Mouse (Mus musculus) bone marrow macrophage, adult 2 months (primary cell): ENCODE results near the gene Slc19a3.

Experiments used
- CTCF ChIP-seq: IDR thresholded peaks from 2 replicates; pipeline ENCODE4 v1.5.1; 2012; ENCODE audit warnings: low read depth, mild to moderate bottlenecking, low read length, moderate library complexity
- POLR2A ChIP-seq: IDR thresholded peaks from 2 replicates; pipeline ENCODE4 v1.6.1; 2012; ENCODE audit warnings: mild to moderate bottlenecking, low read depth, low read length, borderline replicate concordance

DNA sequence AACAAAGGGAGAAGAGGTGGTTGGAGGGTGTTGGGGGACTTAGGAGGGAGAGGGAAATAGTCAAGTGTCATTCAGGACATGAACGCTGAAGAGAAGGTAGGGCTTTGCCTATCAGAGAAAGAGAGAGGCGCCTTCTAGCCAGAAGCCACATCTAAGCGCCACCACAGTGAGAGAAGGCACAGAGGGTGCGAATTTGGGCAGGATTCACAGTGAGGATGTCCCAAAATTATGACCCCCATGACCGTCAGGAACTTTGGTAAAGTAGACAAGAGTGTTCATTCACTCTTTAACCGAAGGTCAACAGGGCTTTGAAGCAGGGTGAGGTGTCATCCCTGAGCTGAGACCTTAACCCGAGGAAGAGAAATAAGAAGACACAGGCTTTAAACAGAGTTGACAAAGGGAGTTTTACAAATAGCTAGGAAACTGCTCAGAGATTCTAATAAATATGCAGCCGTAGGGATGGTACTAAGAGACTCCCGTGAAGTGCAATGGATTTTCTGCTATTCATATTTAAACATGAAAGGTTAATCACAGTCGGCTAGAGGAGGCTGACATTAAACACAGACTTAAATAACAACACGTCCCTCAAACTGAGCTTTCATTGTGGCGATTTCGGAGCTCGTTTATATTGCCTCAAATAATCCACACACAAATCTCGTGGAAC is 37.4 kb upstream of the Slc19a3 start:
- TF ChIP-seq CTCF (no peak), POLR2A (no peak)
